Mouse (Mus musculus) midbrain, postnatal 0 days (tissue): ENCODE data around the gene Mad2l2. TPM values are rescaled to one million over a fixed set of nuclear protein-coding genes. Genes with fewer than 3 reads are reported as not detected.

ENCODE experiments used
- ATAC-seq: fragments of 200-750 bp; cut with Nextera tagmentation; 2 replicates; pipeline ENCODE4 v1.8.0; 2017; ENCODE audit warnings: moderate number of reproducible peaks, mild to moderate bottlenecking, moderate TSS enrichment, moderate library complexity; ENCODE audit not compliant: low FRiP score
- DNase-seq: peaks from one replicate; pipeline ENCODE4 v3.0.0-alpha.2; 2015; ENCODE audit warnings: low spot score
- H3K27ac ChIP-seq: fragments of 300-500 bp; sonication (generic); 2 replicates; pipeline ENCODE4 v1.5.1; 2014; ENCODE audit warnings: low read depth, mild to moderate bottlenecking, low read length, mixed read lengths
- H3K27me3 ChIP-seq: fragments of 300-500 bp; sonication (generic); 2 replicates; pipeline ENCODE4 v1.6.1; 2014; ENCODE audit warnings: low read length, control low read depth, mixed read lengths; ENCODE audit not compliant: insufficient read depth
- H3K36me3 ChIP-seq: fragments of 300-500 bp; sonication (generic); 2 replicates; pipeline ENCODE4 v1.6.1; 2014; ENCODE audit warnings: low read length, control low read depth, mixed read lengths; ENCODE audit not compliant: insufficient read depth
- H3K4me1 ChIP-seq: fragments of 300-500 bp; sonication (generic); 2 replicates; pipeline ENCODE4 v1.6.1; 2014; ENCODE audit warnings: mild to moderate bottlenecking, control low read depth, antibody characterized with exemption, low read length, mixed read lengths; ENCODE audit not compliant: insufficient read depth
- H3K4me2 ChIP-seq: fragments of 300-500 bp; sonication (generic); 2 replicates; pipeline ENCODE4 v1.6.1; 2014; ENCODE audit warnings: low read depth, mild to moderate bottlenecking, low read length, mixed read lengths; ENCODE audit not compliant: poor library complexity, severe bottlenecking
- H3K4me3 ChIP-seq: fragments of 300-500 bp; sonication (generic); 2 replicates; pipeline ENCODE4 v1.5.1; 2014; ENCODE audit warnings: low read depth, mild to moderate bottlenecking, low read length, moderate library complexity
- H3K9ac ChIP-seq: fragments of 300-500 bp; sonication (generic); replicated peaks from 2 replicates; pipeline ENCODE4 v1.6.1; 2014; ENCODE audit warnings: mild to moderate bottlenecking, low read length, moderate library complexity, mixed read lengths; ENCODE audit not compliant: poor library complexity, severe bottlenecking
- H3K9me3 ChIP-seq: fragments of 300-500 bp; sonication (generic); 2 replicates; pipeline ENCODE4 v1.6.1; 2016; ENCODE audit warnings: low read length, control low read depth
- CTCF ChIP-seq: IDR thresholded peaks from 2 replicates; pipeline ENCODE4 v1.5.1; 2016; ENCODE audit warnings: antibody characterized with exemption, mild to moderate bottlenecking
- WGBS: fragments of 180-500 bp; shearing (Covaris S2); extraction: QIAGEN DNeasy Blood & Tissue Kit; methylation state at CpG from one replicate; pipeline ENCODE4 v1.1.7; 2014; 5-methylcytosine and 5-hydroxymethylcytosine counted together
- polyA plus RNA-seq: library from polyadenylated mRNA; unstranded; fragments of >200 nt; fragmentation: Nextera tagmentation; extraction: Ambion mirVana; gene quantifications from 2 replicates; pipeline ENCODE4 v1.2.1, GENCODE M21; 2015
- total RNA-seq: library from RNA; depleted of rRNA; stranded (reverse); fragments of >200 nt; gene quantifications from 2 replicates; pipeline ENCODE4 v1.2.3, GENCODE M21; 2014

Mad2l2 gene
- total and polyA plus RNA-seq, 2 experiments from 2014 or later, result 51.7 to 89.1 TPM

GRCm38 (mm10) chr4:148089166-148089565 lies 41.0 kb upstream of the Mad2l2 start:
- WGBS, result 69% methylated on average over 4 of the region's 4 CpGs
- no peak overlapping the region for H3K27ac ChIP-seq
- no peak overlapping the region for H3K9ac ChIP-seq
- ATAC-seq, result no peak
- H3K9me3 ChIP-seq, result no peaks in the 10 kb centered on the region
- no peaks in the 10 kb centered on the region for H3K36me3 ChIP-seq
- H3K27me3 ChIP-seq, result no peaks in the 10 kb centered on the region
- peaks cover 7% of the 10 kb centered on the region; the same call in 1 of the 2 replicates for H3K4me1 ChIP-seq
- H3K4me2 ChIP-seq, result no peak overlapping the region
- TF ChIP-seq CTCF, result no peak
- no peak for DNase-seq
- H3K4me3 ChIP-seq, result no peak overlapping the region

DNA sequence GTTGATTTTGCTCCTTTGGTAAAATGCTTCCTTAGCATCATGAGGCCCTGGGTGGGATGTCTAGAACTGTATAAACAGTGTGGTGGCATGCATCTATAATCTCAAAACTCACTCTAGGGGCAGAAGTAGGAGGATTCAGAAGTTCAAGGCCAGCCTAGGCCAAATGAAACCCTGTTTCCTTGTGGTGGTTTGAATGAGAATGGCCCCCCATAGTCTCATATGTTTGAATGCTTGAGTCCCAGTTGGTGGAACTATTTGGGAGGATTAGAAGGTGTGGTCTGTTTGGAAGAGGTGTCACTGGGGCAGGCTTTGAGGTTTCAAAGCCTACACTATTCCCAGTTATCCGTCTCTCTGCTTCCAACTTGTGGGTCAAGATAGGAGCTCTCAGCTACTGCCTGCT lies 39.0 kb upstream of the Mad2l2 start:
- Histone ChIP-seq H3K36me3 (no peaks in the 10 kb centered on the region), H3K27ac (no peak overlapping the region), H3K4me3 (no peak overlapping the region), H3K4me2 (no peak overlapping the region), H3K4me1 (peaks cover 7% of the 10 kb centered on the region; the same call in 1 of the 2 replicates), H3K27me3 (no peaks in the 10 kb centered on the region), H3K9me3 (no peaks in the 10 kb centered on the region), H3K9ac (no peak overlapping the region)
- no peak for TF ChIP-seq CTCF
- DNase-seq (no peak), ATAC-seq (no peak)
- 91% methylated on average over 1 of the region's 1 CpGs for WGBS

DNA sequence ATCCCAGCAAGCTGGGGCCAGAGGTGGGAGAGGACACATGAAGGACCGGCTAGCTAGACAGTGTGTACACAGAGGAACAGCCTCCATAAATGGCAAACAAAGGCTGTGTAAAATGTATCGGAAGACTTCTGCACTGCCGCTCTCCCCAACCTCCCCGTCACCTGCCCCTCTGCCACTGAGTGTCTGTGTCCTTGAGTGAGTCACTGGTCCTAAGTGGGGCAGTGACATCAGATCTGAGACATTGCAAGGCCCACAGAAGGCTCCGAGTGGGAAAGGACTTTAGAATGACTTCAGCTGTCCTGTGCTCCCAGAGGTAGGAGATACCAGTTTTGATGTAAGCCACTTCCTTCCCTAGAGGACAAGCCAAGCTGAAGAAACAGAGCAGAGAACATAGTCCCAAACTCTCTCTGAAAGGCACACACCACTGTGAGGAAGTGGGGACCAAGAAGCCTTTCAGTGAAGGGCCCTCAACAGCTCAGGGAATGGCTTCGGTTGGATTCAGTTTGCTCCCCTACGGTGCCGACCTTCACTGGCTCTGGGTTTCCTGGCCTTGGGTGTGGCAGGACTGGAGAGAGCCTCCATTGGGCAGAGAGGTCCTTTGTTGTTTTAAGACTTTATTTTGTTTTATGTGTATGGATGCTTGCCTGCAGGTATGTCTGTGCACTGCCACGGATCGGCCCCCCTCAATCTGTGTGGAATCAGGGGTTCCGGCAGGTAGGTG lies 37.5 kb upstream of the Mad2l2 start:
- no peak overlapping the region for H3K9ac ChIP-seq
- H3K9me3 ChIP-seq, result no peaks in the 10 kb centered on the region
- peaks cover 4% of the 10 kb centered on the region; the same call in 1 of the 2 replicates for H3K4me1 ChIP-seq
- no peak for DNase-seq
- no peaks in the 10 kb centered on the region for H3K27me3 ChIP-seq
- no peak for ATAC-seq
- no peak overlapping the region for H3K4me2 ChIP-seq
- H3K36me3 ChIP-seq, result no peaks in the 10 kb centered on the region
- no peak overlapping the region for H3K27ac ChIP-seq
- no peak for TF ChIP-seq CTCF
- WGBS, result 91% methylated on average over 11 of the region's 11 CpGs
- H3K4me3 ChIP-seq, result no peak overlapping the region

GRCm38 (mm10) chr4:148094161-148094560 lies 36.0 kb upstream of the Mad2l2 start:
- no peaks in the 10 kb centered on the region for H3K9me3 ChIP-seq
- H3K4me1 ChIP-seq, result no peaks in the 10 kb centered on the region
- ATAC-seq (no peak), DNase-seq (no peak)
- H3K27me3 ChIP-seq, result no peaks in the 10 kb centered on the region
- no peak overlapping the region for H3K4me2 ChIP-seq
- no peaks in the 10 kb centered on the region for H3K36me3 ChIP-seq
- WGBS, result 83% methylated on average over 5 of the region's 5 CpGs
- H3K4me3 ChIP-seq, result no peak overlapping the region
- peak; percentile 39 for TF ChIP-seq CTCF
- H3K27ac ChIP-seq, result no peak overlapping the region
- no peak overlapping the region for H3K9ac ChIP-seq

DNA sequence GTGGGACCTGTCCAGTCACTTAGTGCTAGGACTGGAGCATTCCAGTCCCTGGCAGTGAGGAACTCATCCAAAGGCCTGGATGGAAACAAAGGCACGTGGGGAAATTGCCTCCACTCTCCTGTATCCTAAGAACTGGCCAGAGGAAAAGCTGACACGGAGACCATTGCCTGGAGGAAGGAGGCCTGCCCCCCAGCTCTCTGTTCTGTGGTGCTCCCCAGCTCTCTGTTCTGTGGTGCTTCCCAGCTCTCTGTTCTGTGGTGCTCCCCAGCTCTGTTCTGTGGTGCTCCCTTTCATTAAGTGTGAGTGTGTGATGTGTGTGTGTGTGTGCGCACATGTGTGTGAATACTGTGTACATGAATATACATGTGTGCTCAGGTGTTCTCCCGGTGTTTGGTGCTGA lies 35.1 kb upstream of the Mad2l2 start:
- TF ChIP-seq CTCF, result no peak
- Histone ChIP-seq H3K9me3 (no peaks in the 10 kb centered on the region), H3K27ac (no peak overlapping the region), H3K27me3 (no peaks in the 10 kb centered on the region), H3K4me2 (no peak overlapping the region), H3K4me3 (no peak overlapping the region), H3K36me3 (no peaks in the 10 kb centered on the region), H3K9ac (no peak overlapping the region), H3K4me1 (no peaks in the 10 kb centered on the region)
- no peak for DNase-seq
- 76% methylated on average over 4 of the region's 4 CpGs for WGBS
- ATAC-seq, result no peak

DNA sequence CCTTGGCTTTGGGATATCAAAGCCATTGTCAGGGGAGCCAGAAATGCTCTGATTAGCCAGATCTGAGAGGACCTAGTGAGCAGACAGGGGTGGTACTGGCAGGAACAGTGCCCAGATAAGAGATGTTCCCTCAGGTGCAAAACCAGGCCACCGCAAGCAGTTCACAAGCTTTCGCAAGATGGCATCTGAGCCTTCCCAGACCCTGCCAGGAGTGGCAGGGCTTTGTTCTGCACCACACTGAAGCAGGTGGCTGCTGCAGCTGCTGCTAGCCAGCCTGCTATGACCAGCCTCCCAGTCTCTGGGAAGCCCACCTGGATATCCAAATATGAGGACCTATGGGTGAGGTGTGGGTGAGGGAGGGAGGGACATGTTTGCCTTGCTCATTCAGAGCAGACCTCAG lies 32.2 kb upstream of the Mad2l2 start:
- no peak for DNase-seq
- Histone ChIP-seq H3K9ac (no peak overlapping the region), H3K27ac (no peak overlapping the region), H3K9me3 (no peaks in the 10 kb centered on the region), H3K4me2 (no peak overlapping the region), H3K4me1 (no peaks in the 10 kb centered on the region), H3K27me3 (no peaks in the 10 kb centered on the region), H3K36me3 (0 out of 2 replicates have a peak, but pooled peaks cover 2% of the 10 kb centered on the region), H3K4me3 (no peak overlapping the region)
- no peak for TF ChIP-seq CTCF
- no peak for ATAC-seq
- 87% methylated on average over 2 of the region's 2 CpGs for WGBS
